Mouse (Mus musculus) neural tube, embryonic 10.5 days (tissue): ENCODE data around the gene Susd6.

Source experiments
- DNase-seq: peaks from one replicate; pipeline ENCODE4 v3.0.0-alpha.2; 2017; ENCODE audit warnings: low spot score; ENCODE audit errors: extremely low spot score

Gene Susd6

DNA sequence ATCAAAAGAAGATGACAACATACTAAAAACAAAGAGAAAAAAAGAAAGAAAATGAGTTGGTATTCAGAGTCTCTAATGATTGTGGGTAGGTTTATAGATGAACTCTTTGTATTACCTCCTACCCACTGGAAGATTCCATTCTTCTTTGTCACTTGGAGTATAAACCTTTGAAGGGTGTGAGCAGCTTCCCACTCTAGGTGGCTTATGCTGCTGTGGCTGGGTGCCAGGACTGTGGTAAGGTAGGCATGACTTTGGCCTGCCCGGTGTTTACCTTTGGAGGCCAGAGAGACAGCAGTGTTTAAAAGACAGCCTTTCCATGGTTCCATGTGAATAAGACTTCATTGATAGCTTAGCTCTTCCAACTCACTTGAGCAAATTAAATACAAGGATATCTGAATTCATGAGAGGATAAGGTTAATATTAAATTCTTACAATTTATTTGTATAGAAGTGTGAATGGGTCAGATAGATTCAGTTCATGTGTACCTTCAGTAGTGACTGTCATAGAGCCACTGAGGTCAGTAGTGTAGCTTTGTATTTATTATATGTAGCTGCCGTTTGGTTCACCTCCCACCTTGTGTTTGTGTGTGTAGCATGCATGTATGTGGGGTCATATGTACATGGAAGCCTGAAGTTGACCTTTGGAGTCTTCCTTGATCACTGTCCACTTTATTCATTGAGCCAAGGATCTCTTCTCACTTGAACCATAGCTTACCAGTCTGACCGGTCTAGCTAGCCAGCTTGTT lies 44.0 kb downstream of the Susd6 start:
- no peak for DNase-seq

DNA sequence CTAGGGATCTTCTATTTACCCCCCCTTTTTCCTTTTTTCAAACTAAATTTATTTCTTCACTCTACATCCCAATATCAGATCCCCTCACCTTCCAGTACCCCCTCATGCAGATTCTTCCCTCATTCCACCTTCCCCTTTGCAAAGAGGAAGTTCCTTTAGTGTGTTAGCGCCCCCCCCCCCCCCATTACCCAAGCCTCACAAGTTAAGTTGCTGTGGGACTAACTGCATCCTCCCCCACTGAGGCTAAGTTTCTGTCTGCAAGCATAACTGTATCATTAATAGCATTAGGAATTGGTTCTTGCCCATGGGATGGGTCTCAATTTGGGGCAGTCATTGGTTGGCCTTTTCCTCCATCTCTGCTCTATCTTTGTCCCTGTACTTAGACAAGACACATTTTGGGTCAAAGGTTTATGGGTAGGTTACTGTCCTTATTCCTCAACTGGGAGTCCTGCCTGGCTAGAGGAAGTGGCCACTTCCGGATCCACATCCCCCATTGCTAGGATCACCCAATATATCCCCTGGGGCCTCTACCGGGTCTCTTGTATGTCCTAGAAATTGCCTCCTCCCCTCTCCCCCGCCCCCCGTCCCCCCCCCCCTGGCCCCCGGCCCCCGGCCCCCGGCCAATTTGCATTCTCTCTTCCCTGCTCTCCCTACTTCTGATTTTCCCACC lies 44.7 kb downstream of the Susd6 start:
- DNase-seq: no peak

DNA sequence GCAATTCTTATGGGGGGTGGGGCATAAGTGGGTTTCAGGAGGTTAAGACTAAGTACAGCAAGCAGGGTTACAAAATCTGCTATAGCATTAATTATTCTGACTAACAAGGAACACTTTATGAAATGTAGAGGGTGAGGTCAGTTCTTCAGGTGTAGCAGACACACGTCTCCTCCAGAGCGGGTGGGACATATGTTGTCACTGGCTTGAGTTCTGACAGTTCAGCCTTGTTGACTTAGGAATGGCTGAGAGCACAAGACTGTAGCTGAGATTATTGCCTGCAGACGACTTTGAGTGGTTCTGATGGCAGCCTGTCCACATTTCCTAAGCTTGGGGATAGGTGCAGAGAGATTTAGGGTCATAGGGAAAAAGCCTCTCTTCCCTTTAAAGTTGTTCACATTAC lies 47.3 kb downstream of the Susd6 start:
- DNase-seq: no peak

DNA sequence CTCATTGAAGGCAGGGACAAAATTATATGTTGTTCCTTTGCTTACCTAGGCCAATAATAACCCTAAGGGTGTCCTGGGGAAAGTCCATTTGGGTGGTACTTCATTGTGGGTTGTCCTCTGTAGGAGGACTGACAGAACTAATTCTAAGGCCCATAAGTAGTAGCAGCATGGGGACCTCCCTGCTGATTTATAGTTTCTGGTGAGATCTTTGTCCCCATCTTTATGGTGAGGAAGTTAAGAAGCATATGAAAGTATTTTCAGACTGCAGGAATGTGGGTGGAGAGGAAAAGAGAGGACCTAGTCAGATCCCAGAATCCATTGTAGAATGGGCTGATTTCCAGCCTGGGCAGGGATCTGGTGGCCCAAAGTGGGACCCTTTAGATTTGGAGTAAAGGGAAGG lies 48.0 kb downstream of the Susd6 start:
- DNase-seq: no peak

DNA sequence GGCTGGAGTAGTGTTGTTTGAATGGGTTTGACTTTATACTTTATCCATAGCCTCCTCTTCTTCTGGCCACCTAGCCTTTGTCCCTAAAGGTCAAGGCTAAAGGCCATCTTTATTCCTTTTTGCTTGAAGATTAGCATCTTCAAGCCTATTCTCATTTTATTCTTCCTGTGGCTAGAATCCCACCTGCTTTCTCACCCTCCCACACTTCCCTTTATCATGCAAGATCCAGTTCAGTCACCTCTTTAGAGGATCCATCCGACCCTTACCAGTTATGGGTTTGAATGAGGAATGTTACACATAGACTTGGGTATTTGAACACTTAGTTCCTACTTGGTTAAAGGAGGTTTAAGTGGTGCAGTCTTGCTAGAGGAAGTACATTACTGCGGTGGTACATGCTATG lies 48.5 kb downstream of the Susd6 start:
- DNase-seq: no peak

DNA sequence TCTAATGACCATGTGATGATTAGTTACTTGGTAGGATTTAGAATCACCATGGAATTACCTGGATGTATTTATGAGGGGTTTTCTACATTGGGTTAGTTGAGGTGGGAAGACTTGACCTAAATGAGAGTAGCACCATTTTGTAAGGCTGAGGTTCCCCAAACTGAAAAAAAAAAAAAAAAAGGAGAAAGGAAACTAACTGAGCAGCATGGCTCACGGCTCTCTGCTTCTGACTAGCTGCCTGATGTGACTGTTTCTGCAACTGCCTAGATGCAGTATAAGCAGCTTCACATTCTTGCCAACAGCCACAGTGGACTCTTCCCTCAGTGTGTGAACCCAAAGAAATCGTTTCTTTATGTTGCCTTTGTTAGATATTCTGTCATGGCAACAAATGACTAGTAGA lies 49.3 kb downstream of the Susd6 start:
- DNase-seq: no peak

DNA sequence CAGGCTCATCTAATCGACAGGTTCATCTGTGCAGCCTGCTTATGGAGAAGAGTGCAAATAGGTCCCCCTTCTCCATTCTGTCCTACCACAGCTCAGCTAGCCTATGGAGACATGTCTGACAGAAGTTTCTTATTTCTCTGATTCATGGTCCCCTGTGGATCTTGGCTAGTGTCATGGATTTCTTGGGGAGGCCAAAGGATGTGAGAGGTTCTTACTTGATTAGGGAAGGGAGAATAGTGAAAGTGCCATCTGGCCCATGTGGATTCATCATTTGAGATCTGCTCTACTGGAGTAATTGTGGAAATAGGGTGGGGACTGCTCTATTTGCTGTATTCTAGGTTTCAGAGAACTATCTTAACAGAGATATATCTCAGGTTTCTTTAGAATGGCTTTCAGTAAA lies 51.3 kb downstream of the Susd6 start:
- no peak for DNase-seq

DNA sequence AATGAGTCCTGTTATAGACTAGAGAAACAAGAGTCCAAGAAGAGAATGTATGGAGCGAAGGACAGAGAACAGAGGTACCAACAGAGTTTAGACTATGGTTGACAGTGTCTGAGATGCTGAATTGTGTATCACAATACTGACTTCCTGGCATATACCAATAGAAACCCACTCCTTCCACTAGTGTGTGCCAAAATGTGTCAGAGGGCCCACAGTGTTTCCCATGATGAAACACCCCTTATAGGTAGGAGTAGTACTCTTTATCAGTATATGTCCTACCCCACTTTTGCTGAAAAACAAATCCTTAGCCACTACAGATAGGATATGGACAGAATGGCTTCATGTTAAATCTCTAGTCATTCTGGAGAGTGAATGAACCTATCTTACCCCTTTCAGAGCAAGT lies 52.3 kb downstream of the Susd6 start:
- DNase-seq: no peak

DNA sequence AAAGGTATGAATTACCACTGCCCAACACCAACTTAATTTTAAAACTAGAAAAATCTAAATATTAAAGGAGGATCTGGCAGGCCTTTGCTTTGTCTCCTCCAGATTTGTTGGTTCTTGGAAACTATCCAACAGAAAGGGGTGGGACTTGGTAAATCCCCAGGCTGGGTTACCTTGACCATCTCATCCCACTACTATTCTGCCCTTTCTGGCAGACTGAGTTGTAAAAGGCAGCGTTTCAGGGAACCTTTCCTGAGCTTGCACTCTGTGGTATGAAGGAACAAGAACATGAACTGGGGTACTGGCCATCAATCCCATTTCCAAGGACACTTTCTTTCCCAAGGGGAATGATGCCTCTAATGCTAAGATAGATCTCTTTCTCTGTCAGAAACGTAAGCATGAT lies 52.9 kb downstream of the Susd6 start:
- no peak for DNase-seq

DNA sequence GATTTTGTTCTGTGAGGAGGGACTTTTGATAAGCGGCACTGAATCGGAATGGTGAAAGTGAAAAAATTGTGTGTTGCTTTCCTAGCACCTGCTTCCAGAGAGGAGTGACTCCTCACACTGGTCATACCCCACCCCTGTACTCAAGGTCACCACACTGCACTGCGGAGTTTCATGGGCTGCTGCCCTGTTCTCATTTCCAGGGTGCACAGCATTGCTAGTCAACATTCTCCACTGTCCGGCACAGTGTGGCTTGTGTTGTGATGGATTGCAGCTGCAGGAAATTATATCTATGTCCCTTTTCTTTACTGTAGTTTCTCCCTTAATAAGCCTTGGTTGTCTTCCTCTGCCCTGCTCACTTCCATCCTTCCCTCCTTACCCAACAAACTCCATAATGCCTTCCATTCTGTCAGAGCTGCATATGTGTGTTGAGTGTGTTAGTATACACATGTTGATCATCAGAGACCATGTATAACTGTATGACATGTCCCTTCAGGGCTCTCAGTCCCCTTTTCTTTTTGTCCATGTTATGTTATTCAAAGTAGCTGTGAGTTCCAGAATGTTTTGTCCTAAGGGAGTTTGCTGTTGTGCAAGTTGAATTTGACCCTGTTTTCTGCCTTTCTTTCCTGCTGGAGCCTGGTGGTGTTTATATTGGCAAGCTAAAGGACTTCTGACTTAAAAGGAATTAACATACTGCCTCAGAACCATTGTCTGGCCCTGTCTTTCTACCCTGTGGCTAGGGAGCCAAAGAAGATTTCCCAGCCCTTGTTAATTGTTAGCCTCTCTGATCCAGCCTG lies 53.5 kb downstream of the Susd6 start:
- no peak for DNase-seq

DNA sequence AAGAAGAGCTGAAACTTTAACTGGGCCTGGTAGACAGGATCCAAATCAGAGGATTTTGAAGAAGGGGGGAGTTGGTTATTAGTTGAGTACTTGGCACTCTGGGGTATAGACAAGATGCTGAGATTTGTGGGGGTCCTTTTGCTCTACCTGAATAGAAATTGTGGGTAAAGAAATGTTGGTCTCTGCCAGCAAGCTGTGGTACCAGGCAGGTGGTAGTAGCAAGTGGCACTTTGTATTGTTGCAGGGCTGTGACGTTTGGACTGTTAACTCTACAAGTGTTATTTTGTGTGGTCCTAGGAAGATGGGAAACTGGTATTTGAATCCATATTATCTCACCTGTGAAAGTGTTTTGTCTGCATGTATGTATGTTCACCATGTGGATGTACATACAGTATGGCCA lies 55.6 kb downstream of the Susd6 start:
- no peak for DNase-seq

DNA sequence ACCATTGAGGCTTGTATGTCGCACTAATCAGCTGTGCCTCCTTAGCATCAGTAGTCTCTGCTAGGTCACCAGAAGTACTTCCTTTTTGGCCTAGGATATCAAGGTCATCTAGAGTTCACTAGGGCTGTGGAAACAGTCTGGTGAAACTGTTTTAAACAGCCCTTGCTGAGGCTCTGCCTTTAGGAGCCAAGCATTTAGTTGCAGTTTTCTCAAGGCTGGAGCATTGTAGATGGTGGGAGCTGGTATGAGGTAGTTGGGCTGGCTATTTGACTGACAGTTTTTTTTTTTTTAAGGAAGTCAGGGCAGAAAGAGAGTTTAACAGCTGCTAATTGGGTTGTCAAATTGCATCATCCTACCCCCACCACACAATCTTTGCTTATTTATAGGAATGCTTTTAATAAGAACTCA lies 56.6 kb downstream of the Susd6 start:
- DNase-seq: no peak

DNA sequence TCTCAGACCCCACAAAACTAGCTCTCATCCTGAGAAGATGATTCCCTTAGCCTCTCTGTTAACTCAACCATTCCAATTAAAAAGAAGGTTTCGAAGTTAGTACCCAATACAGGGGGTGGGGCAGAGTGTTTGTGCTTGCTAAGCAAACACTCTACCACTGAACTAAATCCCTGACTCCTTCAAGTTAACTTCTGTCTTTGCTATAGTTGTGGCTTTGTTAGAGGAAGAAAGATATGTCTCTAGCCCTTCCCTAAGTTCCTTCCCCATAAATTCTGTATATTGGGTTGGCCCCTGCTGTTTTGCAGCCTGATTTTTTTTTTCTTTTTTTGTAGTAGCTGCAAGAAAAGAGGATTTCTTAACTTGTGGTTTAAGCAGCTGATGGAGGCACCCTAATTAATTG lies 61.7 kb downstream of the Susd6 start:
- DNase-seq: no peak

DNA sequence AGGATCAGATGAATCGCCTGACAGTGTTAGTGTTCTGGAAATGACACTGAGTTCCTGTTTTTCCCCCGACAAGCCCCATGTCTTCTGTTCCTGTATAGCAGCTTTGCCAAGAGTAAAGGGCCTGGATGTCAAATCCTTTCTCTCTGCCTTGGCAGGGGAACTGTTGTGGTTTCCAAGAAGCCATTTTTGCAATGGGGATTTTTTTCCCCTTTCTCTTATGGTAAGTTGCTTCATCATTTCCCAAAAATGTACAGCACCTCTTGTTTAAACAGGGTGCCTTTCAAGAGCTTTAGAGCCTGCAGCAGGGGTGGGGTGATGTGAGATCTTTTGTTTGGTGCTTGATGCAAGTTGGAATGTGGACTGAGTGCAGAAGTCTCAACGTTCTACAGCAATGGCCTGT lies 63.4 kb downstream of the Susd6 start:
- DNase-seq: no peak

DNA sequence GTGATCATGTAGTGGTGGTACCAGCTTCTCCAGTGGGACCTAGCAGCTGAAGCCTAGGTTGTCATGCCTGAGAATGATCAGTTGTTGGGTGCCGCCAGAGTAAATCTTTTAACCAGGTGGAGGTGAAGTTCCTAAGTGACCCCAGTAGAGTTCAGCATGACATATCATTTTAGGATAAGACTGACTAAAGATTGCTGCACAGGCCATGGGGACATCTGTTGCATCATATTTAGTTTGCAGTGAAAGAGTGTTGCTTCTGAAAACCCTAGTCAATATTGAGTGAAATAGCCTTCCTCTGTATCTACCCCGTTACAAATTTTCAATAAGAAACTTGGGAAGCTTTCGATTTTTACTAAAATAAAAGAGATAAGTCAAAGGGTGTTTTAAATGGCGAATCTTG lies 64.4 kb downstream of the Susd6 start:
- no peak for DNase-seq

DNA sequence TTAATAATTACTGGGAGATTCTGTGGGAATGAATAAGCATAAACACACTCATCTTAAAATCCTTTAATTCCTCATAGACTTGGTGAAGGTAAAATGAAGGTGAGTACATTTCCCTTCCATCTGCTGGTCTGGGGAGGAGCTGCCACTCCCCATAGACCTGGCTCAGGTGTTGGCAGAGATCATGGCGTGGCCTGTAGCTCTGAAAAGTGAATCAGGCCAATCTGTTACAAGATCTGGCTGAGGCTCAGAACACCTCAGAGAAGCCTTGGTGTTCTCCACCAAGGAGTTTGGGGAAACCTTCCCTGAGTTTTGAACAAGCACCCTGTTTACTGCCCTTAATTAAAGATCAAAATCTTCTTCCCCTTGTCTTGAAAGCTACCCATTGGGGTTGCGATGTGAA lies 64.8 kb downstream of the Susd6 start:
- DNase-seq: no peak

DNA sequence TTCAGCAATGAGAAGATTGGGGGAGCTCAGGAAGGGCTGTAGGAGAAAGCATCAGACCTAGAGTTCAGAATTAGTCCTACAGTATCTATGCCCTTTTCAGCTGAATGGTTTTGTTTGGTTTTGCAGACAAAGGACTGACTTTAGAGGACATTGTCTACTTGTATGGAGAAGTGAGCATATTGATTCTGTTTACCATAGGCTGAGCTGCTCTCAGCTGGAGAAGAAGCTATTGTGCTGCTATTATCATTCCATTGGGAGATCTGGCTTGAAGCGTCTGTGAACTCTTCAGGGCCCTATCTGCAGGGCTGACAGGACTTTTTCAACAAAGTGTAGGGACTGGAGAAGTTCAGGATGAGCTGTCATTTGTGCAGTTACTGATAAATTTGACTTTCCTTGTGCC lies 65.3 kb downstream of the Susd6 start:
- no peak for DNase-seq

DNA sequence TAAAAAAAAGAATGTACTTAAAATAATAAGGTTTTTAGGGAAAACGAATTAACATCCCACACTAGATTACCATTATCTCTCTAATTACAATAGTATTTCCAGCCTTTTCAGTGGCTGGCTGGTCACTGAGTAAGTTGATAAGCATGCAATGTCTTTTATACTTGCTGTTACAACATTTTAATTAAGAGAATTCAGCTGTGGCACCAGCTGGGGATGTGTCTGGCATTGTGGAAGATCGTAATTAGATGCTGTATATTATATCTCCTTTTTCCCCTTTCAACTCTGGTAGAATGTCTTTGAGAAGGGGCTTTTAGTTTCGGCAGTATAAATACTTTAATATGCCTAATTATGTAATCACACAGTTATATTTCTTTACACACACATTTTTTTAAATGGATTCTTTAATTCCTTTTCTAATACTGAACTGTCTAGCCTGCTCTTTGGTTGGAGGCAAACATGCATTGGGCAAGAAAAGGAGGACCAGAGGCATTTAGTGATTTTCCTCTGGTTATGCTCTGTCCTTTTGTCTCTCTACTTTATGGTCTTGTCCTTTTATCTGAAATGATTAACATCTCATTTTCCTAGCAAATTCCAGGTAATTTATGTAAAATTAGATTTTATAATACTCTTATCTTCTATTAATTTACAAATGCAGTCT lies 67.5 kb downstream of the Susd6 start:
- no peak for DNase-seq

DNA sequence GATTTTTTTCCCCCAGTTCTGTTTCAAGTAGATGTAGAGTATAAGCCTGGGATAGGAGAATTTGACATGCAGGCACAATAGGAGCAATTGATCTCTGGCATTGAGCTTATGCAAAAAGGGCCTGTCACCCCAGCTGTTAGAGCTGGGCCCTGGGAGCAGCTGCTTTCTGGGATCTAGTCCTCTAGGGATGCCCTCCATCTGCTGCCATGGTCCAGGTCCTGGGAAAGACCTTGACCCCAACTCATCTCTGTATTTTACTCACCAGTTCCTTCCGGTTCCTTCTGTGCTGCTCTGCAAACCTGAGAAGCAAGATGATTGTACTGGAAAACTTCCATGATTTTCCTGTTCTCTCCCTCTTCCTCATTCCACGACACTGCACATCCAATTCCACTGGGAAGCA lies 68.0 kb downstream of the Susd6 start:
- DNase-seq: peak; percentile 31

DNA sequence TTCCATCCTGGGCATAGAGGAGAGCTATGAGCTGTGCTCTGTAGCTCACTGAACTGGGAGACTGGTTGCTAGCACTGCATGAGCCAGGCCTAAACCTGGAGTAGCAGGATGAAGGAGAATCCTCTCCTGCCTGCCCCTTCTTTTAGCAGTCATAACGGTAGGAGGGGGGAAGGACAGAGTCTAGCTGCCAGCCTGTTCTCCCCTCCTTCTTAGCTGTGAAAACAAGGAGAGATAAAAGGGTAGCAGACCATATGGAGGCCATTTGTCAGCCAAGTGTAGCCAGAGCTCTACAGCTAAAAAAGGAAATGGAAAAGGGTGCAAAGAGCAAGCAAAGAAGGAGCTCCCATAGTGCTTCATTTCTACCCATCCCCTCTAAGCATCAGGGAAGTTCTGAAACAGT lies 71.6 kb downstream of the Susd6 start:
- no peak for DNase-seq

DNA sequence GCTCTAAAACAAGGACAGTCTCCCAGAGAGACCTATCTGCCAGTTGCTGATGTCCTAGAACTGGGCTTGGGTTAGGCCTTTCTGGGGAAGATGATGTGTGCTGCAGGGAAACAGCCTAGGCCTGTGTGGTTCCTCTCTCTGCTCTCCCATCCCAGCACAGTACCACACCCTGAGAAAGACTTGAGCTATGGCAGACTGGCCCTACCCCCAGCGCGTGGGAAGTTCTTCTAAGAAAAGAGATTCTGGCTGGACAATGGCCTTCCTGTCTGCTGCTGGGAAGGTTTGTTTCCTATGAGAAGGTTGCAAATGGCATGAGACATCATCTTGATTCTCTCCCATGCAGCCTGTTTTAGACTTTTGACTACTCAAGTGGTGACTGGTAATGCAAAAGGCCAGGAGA lies 73.1 kb downstream of the Susd6 start:
- no peak for DNase-seq

DNA sequence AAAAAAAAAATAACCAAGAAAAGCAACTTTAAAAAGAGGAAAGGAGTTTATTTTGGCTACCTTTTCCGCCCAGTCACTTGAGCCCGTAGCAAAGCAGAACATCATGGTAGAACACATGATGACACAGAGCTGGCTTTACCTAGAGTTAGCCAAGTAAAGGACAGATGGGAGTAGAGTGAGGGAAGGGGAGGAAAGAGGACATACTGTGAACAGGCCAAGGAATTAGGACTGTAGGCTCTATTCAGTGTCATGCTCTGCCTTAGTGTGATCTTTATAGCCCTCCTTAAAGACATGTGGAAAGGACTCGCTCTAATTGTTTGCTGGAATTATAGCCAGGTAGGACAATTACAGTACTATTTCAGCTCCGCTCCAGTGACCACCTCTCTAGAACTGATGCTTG lies 74.9 kb downstream of the Susd6 start:
- DNase-seq: no peak
